Mouse (Mus musculus): ENCODE measurements around the gene Gm21721. TPM values are rescaled to one million over a fixed set of nuclear protein-coding genes. Genes with fewer than 3 reads are reported as not detected.
"Not testable (repeated sequence)": the region's sequence is repeated elsewhere in the genome, so short reads cannot be mapped to it uniquely, and the experiment has no call there.

The Gm21721 gene
- total RNA-seq (2021), result not detected

DNA sequence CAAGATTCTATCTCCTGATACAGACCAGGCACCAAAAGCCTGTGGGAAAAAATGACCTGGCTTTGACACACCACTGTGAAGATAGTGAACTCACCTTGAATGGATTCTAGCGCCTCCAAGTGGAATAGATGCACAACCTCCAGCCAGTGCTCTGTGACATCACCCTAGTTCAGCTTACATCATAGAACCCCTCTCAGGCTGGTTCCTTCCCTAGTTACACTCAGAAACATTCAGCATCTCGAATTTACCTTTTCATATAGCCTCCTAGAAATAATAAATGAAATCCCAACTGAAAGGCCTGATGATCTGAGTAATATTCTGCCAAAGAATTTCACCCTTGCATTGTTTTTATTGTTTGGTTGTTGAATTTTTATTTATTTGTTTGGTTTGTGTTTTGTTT is at the start of gene Gm21721:
Gene Gm21721 (minus strand): TSS at position 101 of the 400 bp plus-strand sequence.
- intact Hi-C loops (cut with DNase I), result not testable (repeated sequence)

More for the DNA sequence above, at the start of gene Gm21721:
- not testable (repeated sequence) for DNase-seq (ENCODE audit: low spot score)

Other genes starting within 250 kb of the Gm21721 start
- not detected for gene Gm21292, start 68.3 kb downstream of the Gm21721 start, total RNA-seq (2021)
- gene Gm21812, start 145.0 kb upstream of the Gm21721 start, total RNA-seq (2021), result not detected
- not detected for gene Gm21874, start 214.0 kb upstream of the Gm21721 start, total RNA-seq (2021)

All from heart, postnatal 25 days (tissue).